In the genomic region with DNA sequence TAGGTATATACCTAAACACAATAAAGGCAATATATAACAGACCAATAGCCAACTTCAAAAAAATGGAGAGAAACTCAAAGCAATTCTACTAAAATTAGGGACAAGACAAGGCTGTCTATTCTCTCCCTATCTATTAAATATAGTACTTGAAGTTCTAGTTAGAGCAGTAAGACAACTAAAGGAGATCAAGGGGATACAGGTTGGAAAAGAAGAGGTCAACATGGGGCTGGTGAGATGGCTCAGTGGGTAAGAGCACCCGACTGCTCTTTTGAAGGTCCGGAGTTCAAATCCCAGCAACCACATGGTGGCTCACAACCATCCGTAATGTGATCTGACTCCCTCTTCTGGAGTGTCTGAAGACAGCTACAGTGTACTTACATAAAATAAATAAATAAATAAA, we compare ENCODE assay signal across 3 mouse cellular contexts. TPM values are rescaled to one million over a fixed set of nuclear protein-coding genes. Genes with fewer than 3 reads are reported as not detected.
DNase-seq lines count a peak whose midpoint lies in the region; TF ChIP-seq lines count a peak whose summit lies in the region.
"Not testable (repeated sequence)": the region's sequence is repeated elsewhere in the genome, so short reads cannot be mapped to it uniquely, and the experiment has no call there.

No protein-coding gene starts in this region.

- not testable (repeated sequence) for H3K4me3 ChIP-seq in CH12.LX (replicated peaks in 1 of 3; ENCODE audit: low read depth in 2 of 3, low read length in 2 of 3, poor library complexity in 1 of 3); MEL (ENCODE audit: control insufficient read depth in 1 of 2, insufficient read depth in 1 of 2, low read depth in 2 of 2, low read length in 2 of 2)

- not testable (repeated sequence) for H3K4me1 ChIP-seq in CH12.LX (ENCODE audit: control insufficient read depth in 1 of 2, insufficient read depth in 2 of 2); MEL (ENCODE audit: control insufficient read depth in 1 of 2, insufficient read depth in 2 of 2, low read length in 2 of 2)

- not testable (repeated sequence) for TF ChIP-seq POLR2A in CH12.LX (IDR thresholded peaks at IDR 0.05; ENCODE audit: low read depth, low read length); MEL (IDR thresholded peaks at IDR 0.05; ENCODE audit: control insufficient read depth in 1 of 2, insufficient read depth in 1 of 2, low read depth in 1 of 2, low read length in 2 of 2, poor library complexity in 1 of 2)

- H3K9me3 ChIP-seq in CH12.LX (replicated peaks; ENCODE audit: low read length); MEL (replicated peaks; ENCODE audit: insufficient read depth, low read length): not testable (repeated sequence)

- not testable (repeated sequence) for H3K9ac ChIP-seq in CH12.LX (ENCODE audit: insufficient read depth, low read depth); MEL (ENCODE audit: control insufficient read depth, low read depth, low read length, poor library complexity, severe bottlenecking)

- not testable (repeated sequence) for TF ChIP-seq CTCF in CH12.LX (conservative IDR thresholded peaks at IDR 0.05 in 1 of 2, IDR thresholded peaks at IDR 0.05 in 1 of 2; ENCODE audit: low read depth in 2 of 2, low read length in 2 of 2); MEL (IDR thresholded peaks at IDR 0.05 in 2 of 3, conservative IDR thresholded peaks at IDR 0.05 in 1 of 3; ENCODE audit: control insufficient read depth in 1 of 3, insufficient read depth in 1 of 3, low read depth in 2 of 3, low read length in 3 of 3, poor library complexity in 1 of 3, severe bottlenecking in 1 of 3)

- not testable (repeated sequence) for H3K27me3 ChIP-seq in CH12.LX (replicated peaks); MEL (ENCODE audit: control insufficient read depth in 1 of 2, insufficient read depth in 2 of 2, low read length in 2 of 2)

- H3K4me2 ChIP-seq in CH12.LX (ENCODE audit: insufficient read depth, low read depth, poor library complexity, severe bottlenecking): not testable (repeated sequence)

- peak; percentile 6 for DNase-seq in 416B (ENCODE audit: low read depth)
- not testable (repeated sequence) for DNase-seq in CH12.LX (ENCODE audit: extremely low read depth)
- DNase-seq in MEL (ENCODE audit: low read depth, low spot score): peak; percentile 23

- not testable (repeated sequence) for H3K79me2 ChIP-seq in CH12.LX (replicated peaks; ENCODE audit: control insufficient read depth, extremely low read depth, insufficient read depth, poor library complexity, severe bottlenecking); MEL (ENCODE audit: control insufficient read depth, insufficient read depth, low read length, poor library complexity)

- not testable (repeated sequence) for TF ChIP-seq RAD21 in CH12.LX (IDR thresholded peaks at IDR 0.05; ENCODE audit: low read depth, low read length); MEL (IDR thresholded peaks at IDR 0.05; ENCODE audit: low read depth, low read length)

- in situ Hi-C loops in CH12.LX (cut with MboI; ENCODE audit: low pct_ligation_motif_present, low pct_unique_long_range_greater_than_20kb, low sequenced_read_pairs): not testable (repeated sequence)

- not testable (repeated sequence) for H3K36me3 ChIP-seq in CH12.LX (replicated peaks in 1 of 2; ENCODE audit: control insufficient read depth in 1 of 2, insufficient read depth in 1 of 2, low read length in 1 of 2); MEL (ENCODE audit: control insufficient read depth in 1 of 2, insufficient read depth in 2 of 2, low read length in 2 of 2)

- dilution Hi-C loops in CH12.LX (cut with MboI; ENCODE audit: extremely low pct_ligation_motif_present, extremely low pct_unique_long_range_greater_than_20kb, low sequenced_read_pairs): not testable (repeated sequence)

- H3K27ac ChIP-seq in CH12.LX (ENCODE audit: insufficient read depth, low read depth); MEL (ENCODE audit: control insufficient read depth, low read depth, low read length): not testable (repeated sequence)

- TF ChIP-seq EP300 in CH12.LX (IDR thresholded peaks at IDR 0.05; ENCODE audit: low read length); MEL (IDR thresholded peaks at IDR 0.05; ENCODE audit: low read depth in 1 of 2, low read length in 2 of 2): not testable (repeated sequence)

TF ChIP-seq in CH12.LX, 34 proteins besides CTCF, POLR2A, EP300 and RAD21:
- 0 out of 2 replicates have a peak, but pooled peaks have one; percentile 53 for TF ChIP-seq TBP (conservative IDR thresholded peaks at IDR 0.05; ENCODE audit: low read depth, low read length)

TF ChIP-seq in MEL, 35 proteins besides CTCF, POLR2A, EP300 and RAD21:
- peak; percentile 89 for TF ChIP-seq TBP (IDR thresholded peaks at IDR 0.05; ENCODE audit: low read depth, low read length)

RNA-seq across cellular contexts. Expression of a gene that starts 3.7 kb away (rescaled TPM):
- 57.9 and 68.6 TPM in 2 replicates for total RNA-seq in CH12.LX (2012; rRNA removed)
- total RNA-seq in CH12.LX (2014; rRNA removed): 102 and 118 TPM in 2 replicates
- polyA plus RNA-seq in CH12.LX (2012; ENCODE audit: insufficient read length, low read depth): 56.8 and 67.4 TPM in 2 replicates
- total RNA-seq in MEL (2012; rRNA removed): 52.7 and 61.7 TPM in 2 replicates
- polyA plus RNA-seq in MEL (2012; ENCODE audit: insufficient read depth in 1 of 2, insufficient read length in 2 of 2, low read depth in 1 of 2, low replicate concordance in 2 of 2, missing spikeins in 1 of 2): 10 to 100 TPM in 1 of 2 experiments, not detected in 1; 88.1 TPM

RNA-seq across cellular contexts. Expression of a gene that starts 15.9 kb away (rescaled TPM):
- total RNA-seq in CH12.LX (2012; rRNA removed) (12.7 and 18.8 TPM in 2 replicates), CH12.LX (2014; rRNA removed) (17.6 and 19.3 TPM in 2 replicates), MEL (2012; rRNA removed) (23.4 and 24.0 TPM in 2 replicates)
- polyA plus RNA-seq in CH12.LX (2012; ENCODE audit: insufficient read length, low read depth) (39.2 and 39.3 TPM in 2 replicates), MEL (2012; ENCODE audit: insufficient read depth in 1 of 2, insufficient read length in 2 of 2, low read depth in 1 of 2, low replicate concordance in 2 of 2, missing spikeins in 1 of 2) (10 to 100 TPM in 1 of 2 experiments, not detected in 1; 82.4 TPM)

RNA-seq across cellular contexts. Expression of a gene that starts 16.1 kb away (rescaled TPM):
- total RNA-seq in CH12.LX (2012; rRNA removed): 7.4 and 11.6 TPM in 2 replicates
- total RNA-seq in CH12.LX (2014; rRNA removed): 14.1 and 14.7 TPM in 2 replicates
- 11.2 and 12.0 TPM in 2 replicates for polyA plus RNA-seq in CH12.LX (2012; ENCODE audit: insufficient read length, low read depth)
- 13.7 and 19.4 TPM in 2 replicates for total RNA-seq in MEL (2012; rRNA removed)
- 10 to 100 TPM in 1 of 2 experiments, not detected in 1; 16.0 TPM for polyA plus RNA-seq in MEL (2012; ENCODE audit: insufficient read depth in 1 of 2, insufficient read length in 2 of 2, low read depth in 1 of 2, low replicate concordance in 2 of 2, missing spikeins in 1 of 2)

RNA-seq across cellular contexts. Expression of a gene that starts 28.2 kb away (rescaled TPM):
- total RNA-seq in CH12.LX (2012; rRNA removed) (2.6 and 4.9 TPM in 2 replicates), CH12.LX (2014; rRNA removed) (1.4 and 2.0 TPM in 2 replicates), MEL (2012; rRNA removed) (7.3 and 8.3 TPM in 2 replicates)
- polyA plus RNA-seq in CH12.LX (2012; ENCODE audit: insufficient read length, low read depth) (4.1 and 5.0 TPM in 2 replicates), MEL (2012; ENCODE audit: insufficient read depth in 1 of 2, insufficient read length in 2 of 2, low read depth in 1 of 2, low replicate concordance in 2 of 2, missing spikeins in 1 of 2) (10 to 100 TPM in 1 of 2 experiments, not detected in 1; 13.7 TPM)

RNA-seq across cellular contexts. Expression of a gene that starts 36.0 kb away (rescaled TPM):
- 8.7 and 12.5 TPM in 2 replicates for total RNA-seq in CH12.LX (2012; rRNA removed)
- total RNA-seq in CH12.LX (2014; rRNA removed): 7.1 and 7.7 TPM in 2 replicates
- 8.3 and 12.3 TPM in 2 replicates for polyA plus RNA-seq in CH12.LX (2012; ENCODE audit: insufficient read length, low read depth)
- total RNA-seq in MEL (2012; rRNA removed): 4.8 and 6.4 TPM in 2 replicates
- 10 to 100 TPM in 1 of 2 experiments, not detected in 1; 14.6 TPM for polyA plus RNA-seq in MEL (2012; ENCODE audit: insufficient read depth in 1 of 2, insufficient read length in 2 of 2, low read depth in 1 of 2, low replicate concordance in 2 of 2, missing spikeins in 1 of 2)
